Mouse (Mus musculus): ENCODE data around the gene Rnf24. TPM values are rescaled to one million over a fixed set of nuclear protein-coding genes. Genes with fewer than 3 reads are reported as not detected.

Gene Rnf24
- total RNA-seq, 4 experiments from 2014 or later = 26.5 to 30.2 (median 28.2) TPM

- no peak for DNase-seq (ENCODE audit: low spot score in 2 of 2)
These were observed 88.7 kb downstream of the Rnf24 start for GRCm38 (mm10) chr2:131264027-131264426.

GRCm38 (mm10) chr2:131262680-131263670 is 89.7 kb downstream of the Rnf24 start:
- DNase-seq (ENCODE audit: low spot score in 2 of 2) = peak in 1 of 2 experiments; percentile 22

- DNase-seq (ENCODE audit: low spot score in 2 of 2) = peak; percentile 97 to 99
These were observed 90.4 kb downstream of the Rnf24 start, which contains the start of gene Pank2 for GRCm38 (mm10) chr2:131262213-131262672. Pank2 (plus strand) TSS chr2:131262495.

- no peak for DNase-seq (ENCODE audit: low spot score in 2 of 2)
These were observed 91.0 kb downstream of the Rnf24 start for GRCm38 (mm10) chr2:131261481-131262212.

GRCm38 (mm10) chr2:131260544-131261307 is 92.0 kb downstream of the Rnf24 start:
- no peak for DNase-seq (ENCODE audit: low spot score in 2 of 2)

- no peak for DNase-seq (ENCODE audit: low spot score in 2 of 2)
These were observed 94.0 kb downstream of the Rnf24 start for GRCm38 (mm10) chr2:131258693-131259092.

- DNase-seq (ENCODE audit: low spot score in 2 of 2) = no peak
These were observed 97.0 kb downstream of the Rnf24 start for GRCm38 (mm10) chr2:131255738-131256137.

GRCm38 (mm10) chr2:131254329-131254713 is 98.4 kb downstream of the Rnf24 start:
- no peak for DNase-seq (ENCODE audit: low spot score in 2 of 2)

- no peak for DNase-seq (ENCODE audit: low spot score in 2 of 2)
These were observed 98.9 kb downstream of the Rnf24 start for GRCm38 (mm10) chr2:131253681-131254328.

Small RNA genes within 50 kb of the gene (microRNA-seq; reads per million reads assigned to microRNA genes)
- 13.9 to 30.3 reads per million in 2 experiments for gene Mir103-2

Other genes with a start within 250 kb of the Rnf24 start
- 10 to 100 TPM in 2 of 4 experiments, 1 to 10 TPM in 2; 8.8 to 11.8 (median 9.6) TPM for gene Hspa12b, start 225.6 kb downstream of the Rnf24 start, total RNA-seq (2022)
- gene Gm11037, start 219.4 kb downstream of the Rnf24 start, total RNA-seq (2022) = not detected
- gene 1700037H04Rik, start 192.8 kb downstream of the Rnf24 start, total RNA-seq (2022) = 10 to 100 TPM; 53.5 to 59.8 (median 57.2) TPM
- gene Cenpb, start 172.8 kb downstream of the Rnf24 start, total RNA-seq (2022) = 10 to 100 TPM; 65.8 to 79.4 (median 73.1) TPM
- 10 to 100 TPM; 21.6 to 31.4 (median 25.4) TPM for gene Cdc25b, start 165.9 kb downstream of the Rnf24 start, total RNA-seq (2022)
- gene Spef1, start 165.6 kb downstream of the Rnf24 start, total RNA-seq (2022) = 10 to 100 TPM in 2 of 4 experiments, 1 to 10 TPM in 2; 6.7 to 10.7 (median 8.8) TPM
- 10 to 100 TPM; 20.9 to 24.2 (median 22.8) TPM for gene Ap5s1, start 145.8 kb downstream of the Rnf24 start, total RNA-seq (2022)
- gene Mavs, start 118.8 kb downstream of the Rnf24 start, total RNA-seq (2022) = 1 to 10 TPM; 8.5 to 9.1 (median 8.8) TPM
- gene Pank2, start 90.4 kb downstream of the Rnf24 start, total RNA-seq (2022) = 10 to 100 TPM; 43.7 to 61.7 (median 52.4) TPM
- gene Smox, start 138.6 kb upstream of the Rnf24 start, total RNA-seq (2022) = 10 to 100 TPM; 57.8 to 80.1 (median 67.6) TPM
- gene Adra1d, start 209.4 kb upstream of the Rnf24 start, total RNA-seq (2022) = 10 to 100 TPM; 70.1 to 81.0 (median 76.5) TPM